Mouse (Mus musculus) gastrocnemius, postnatal 25 days (tissue): ENCODE results near the gene Olfr1222. TPM values are rescaled to one million over a fixed set of nuclear protein-coding genes. Genes with fewer than 3 reads are reported as not detected.
"Not testable (repeated sequence)": the region's sequence is repeated elsewhere in the genome, so short reads cannot be mapped to it uniquely, and the experiment has no call there.

Experiments used
- DNase-seq: peaks from one replicate; pipeline ENCODE4 v3.0.0; 2022
- long read RNA-seq, 2 experiments: library from polyadenylated mRNA; stranded (forward); transcript quantifications; one replicate each; pipeline ENCODE4 v2.0.0; 2021
- total RNA-seq, 2 experiments: library from RNA; stranded (reverse); gene quantifications; 1 replicate in 1 of 2; 2 replicates in 1 of 2; pipeline ENCODE4 v1.2.3; 2021

The Olfr1222 gene
- total RNA-seq: not detected
- long read RNA-seq, experiment 1: 0 reads
- long read RNA-seq, experiment 2: 0 reads

- no peak for DNase-seq
These were observed at the start of gene Olfr1222 for GRCm38 (mm10) chr2:89132954-89133353. Gene Olfr1222 (minus strand): TSS chr2:89133054.

GRCm38 (mm10) chr2:89174569-89174968 lies 41.7 kb upstream of the Olfr1222 start, which contains the start of gene Olfr1225:
Gene Olfr1225 (minus strand): TSS chr2:89174669.
- no peak for DNase-seq

- not testable (repeated sequence) for DNase-seq
These were observed 31.9 kb upstream of the Olfr1222 start for GRCm38 (mm10) chr2:89164711-89165110.

DNA sequence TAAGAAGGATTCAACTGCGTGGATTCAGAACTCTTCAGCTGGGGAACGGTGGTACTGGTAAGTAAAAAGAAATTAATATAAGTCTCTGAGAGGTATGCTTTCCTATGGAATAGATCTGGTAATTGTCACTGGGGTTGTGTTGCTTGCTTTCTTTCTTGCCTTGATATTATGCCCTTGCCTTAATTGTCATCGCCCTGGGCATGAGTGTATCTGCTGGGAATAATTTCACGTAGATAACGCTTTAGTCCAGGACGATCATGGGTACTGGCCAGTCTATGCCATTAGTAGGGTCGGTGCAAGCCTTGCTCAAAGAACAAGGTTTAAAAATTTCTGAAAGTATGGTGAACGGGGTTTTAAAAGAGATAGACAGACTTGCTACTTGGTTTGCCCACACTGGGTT lies 31.1 kb upstream of the Olfr1222 start, which contains the start of gene Olfr1224-ps1:
Olfr1224-ps1 (minus strand) TSS at position 101 of the 400 bp plus-strand sequence.
- DNase-seq: not testable (repeated sequence)

DNA sequence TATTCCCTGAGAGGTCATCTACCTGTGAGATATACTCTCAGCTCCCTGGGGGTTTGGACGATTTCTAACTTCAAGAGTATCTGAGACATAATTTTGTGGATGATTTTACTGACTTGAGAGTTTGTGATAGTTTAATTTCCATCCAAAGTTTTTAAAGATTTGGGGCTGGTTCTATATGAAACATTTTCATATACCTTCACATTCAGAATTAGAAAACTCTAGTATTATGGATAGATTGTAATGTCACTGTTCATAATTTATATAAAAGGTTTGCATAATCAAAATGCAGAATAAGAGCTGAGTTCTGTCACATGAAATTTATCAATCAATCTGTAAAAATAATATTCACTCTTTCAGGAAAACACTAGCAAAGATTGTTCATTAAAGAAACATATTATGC lies 18.6 kb upstream of the Olfr1222 start, which contains the start of gene Olfr1223:
Olfr1223 (minus strand) TSS at position 101 of the 400 bp plus-strand sequence.
- no peak for DNase-seq

DNA sequence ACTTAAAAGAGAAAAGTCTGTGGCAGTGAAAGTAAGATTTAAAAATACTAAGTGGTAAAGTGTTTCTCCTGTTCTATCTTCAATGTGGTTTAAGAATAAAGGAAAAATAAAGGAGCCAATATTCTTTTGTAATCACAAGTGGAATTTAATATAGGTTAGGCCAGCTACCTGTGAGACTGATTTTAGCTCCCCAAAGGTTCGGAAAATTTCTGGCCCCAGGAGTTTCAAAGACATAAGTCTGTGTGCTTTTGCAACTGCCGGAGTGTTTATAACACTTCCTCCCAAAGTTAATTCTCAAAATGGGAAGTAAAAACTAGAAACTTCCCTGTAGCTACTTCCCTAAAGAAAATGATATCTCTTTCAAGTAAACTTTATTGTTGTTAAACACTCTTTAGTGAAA lies 15.7 kb downstream of the Olfr1222 start, which contains the start of gene Olfr1221:
Olfr1221 (minus strand) TSS at position 101 of the 400 bp plus-strand sequence.
- DNase-seq: no peak

DNA sequence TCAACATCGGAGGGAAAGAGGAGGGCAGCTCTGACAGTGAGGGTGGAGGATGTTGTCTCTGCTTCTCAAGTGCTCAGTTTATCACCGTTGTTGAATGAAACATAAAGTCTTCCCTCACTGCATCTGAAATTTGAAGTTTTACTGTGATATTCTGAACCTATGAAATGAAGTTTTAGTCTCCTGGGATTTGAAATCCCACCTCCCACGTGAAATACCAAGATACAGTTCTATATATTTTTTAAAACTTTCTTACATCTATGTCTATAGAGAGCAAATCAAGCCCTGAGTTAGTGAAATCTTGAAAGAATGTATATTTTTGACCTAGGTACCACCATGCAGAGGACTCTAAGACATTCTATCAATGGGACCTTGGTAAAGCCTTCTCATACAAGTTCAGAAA lies 26.1 kb downstream of the Olfr1222 start, which contains the start of gene Olfr1220:
Olfr1220 (minus strand) TSS at position 101 of the 400 bp plus-strand sequence.
- no peak for DNase-seq

DNA sequence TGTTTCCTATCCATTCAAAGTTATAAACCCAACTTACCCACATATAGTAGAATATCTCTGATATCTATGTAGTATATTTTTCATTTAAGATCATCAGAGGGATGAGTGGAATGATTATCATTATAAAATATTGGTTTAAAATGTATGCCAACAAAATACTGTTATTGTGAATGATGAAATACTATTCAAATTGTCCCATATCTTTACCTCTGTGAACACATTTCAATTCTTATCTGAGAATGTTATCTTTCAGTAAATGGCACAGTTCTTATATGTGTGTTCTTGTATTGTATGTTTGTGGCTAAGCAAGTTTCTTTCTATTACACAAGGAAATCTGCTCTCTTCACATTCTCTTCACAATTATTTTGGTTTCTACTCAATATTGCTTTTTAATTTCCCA lies 27.2 kb downstream of the Olfr1222 start:
- DNase-seq: no peak

DNA sequence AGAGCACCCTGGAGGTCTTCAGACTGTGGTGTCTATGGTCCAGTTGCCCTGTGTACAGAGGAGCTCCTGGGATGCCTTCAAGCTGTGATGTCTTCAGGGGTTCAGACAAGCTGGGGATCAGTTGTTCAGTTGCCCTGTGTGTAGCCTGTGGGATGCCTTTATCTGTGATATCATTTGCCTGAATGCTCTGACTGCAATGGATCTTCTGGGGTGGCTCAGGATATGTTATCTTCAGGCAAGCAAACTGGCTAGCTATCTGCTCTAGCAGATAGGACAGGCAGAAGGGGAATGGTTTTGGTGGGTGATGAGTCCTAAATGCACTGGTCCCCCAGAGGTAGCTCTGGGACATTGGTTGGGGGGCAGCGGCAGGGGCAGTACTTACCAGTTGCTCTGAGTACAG lies 39.0 kb downstream of the Olfr1222 start:
- no peak for DNase-seq

GRCm38 (mm10) chr2:89083413-89083812 lies 49.4 kb downstream of the Olfr1222 start, which contains the start of gene Olfr1219:
Gene Olfr1219 (minus strand): TSS chr2:89083513.
- no peak for DNase-seq

GRCm38 (mm10) chr2:89081487-89081886 lies 51.4 kb downstream of the Olfr1222 start:
- no peak for DNase-seq

Other genes starting within 250 kb of the Olfr1222 start
- gene Olfr1208, start 230.7 kb downstream of the Olfr1222 start, total RNA-seq: not detected
- not detected for gene Olfr1209, start 217.9 kb downstream of the Olfr1222 start, total RNA-seq
- gene Olfr1211, start 194.9 kb downstream of the Olfr1222 start, total RNA-seq: not detected
- gene Olfr1212, start 179.1 kb downstream of the Olfr1222 start, total RNA-seq: not detected
- not detected for gene Gm13762, start 152.8 kb downstream of the Olfr1222 start, total RNA-seq
- not detected for gene Olfr1214, start 140.4 kb downstream of the Olfr1222 start, total RNA-seq
- not detected for gene Olfr1215, start 126.1 kb downstream of the Olfr1222 start, total RNA-seq
- gene Olfr1216, start 114.7 kb downstream of the Olfr1222 start, total RNA-seq: not detected
- gene Olfr1217, start 101.0 kb downstream of the Olfr1222 start, total RNA-seq: not detected
- gene Olfr1218, start 71.9 kb downstream of the Olfr1222 start, total RNA-seq: not detected
- gene Olfr1219, start 49.5 kb downstream of the Olfr1222 start, total RNA-seq: not detected
- not detected for gene Olfr1220, start 26.2 kb downstream of the Olfr1222 start, total RNA-seq
- gene Olfr1221, start 15.8 kb downstream of the Olfr1222 start, total RNA-seq: not detected
- gene Olfr1223, start 18.5 kb upstream of the Olfr1222 start, total RNA-seq: not detected
- gene Olfr1224-ps1, start 31.0 kb upstream of the Olfr1222 start, total RNA-seq: not detected
- gene Olfr1225, start 41.6 kb upstream of the Olfr1222 start, total RNA-seq: not detected
- gene Olfr1226, start 67.0 kb upstream of the Olfr1222 start, total RNA-seq: not detected
- not detected for gene Olfr1228, start 121.0 kb upstream of the Olfr1222 start, total RNA-seq
- gene Olfr1229, start 155.0 kb upstream of the Olfr1222 start, total RNA-seq: not detected
- not detected for gene Olfr1230, start 164.2 kb upstream of the Olfr1222 start, total RNA-seq
- not detected for gene Olfr1231, start 174.0 kb upstream of the Olfr1222 start, total RNA-seq
- not detected for gene Olfr1232, start 196.6 kb upstream of the Olfr1222 start, total RNA-seq
- not detected for gene Olfr1233, start 209.3 kb upstream of the Olfr1222 start, total RNA-seq
- not detected for gene Olfr1234, start 231.8 kb upstream of the Olfr1222 start, total RNA-seq